Mouse (Mus musculus) stomach, postnatal 0 days (tissue): ENCODE measurements around the gene Aifm3.

Experiments
- CTCF ChIP-seq: IDR thresholded peaks from 2 replicates; pipeline ENCODE4 v1.5.1; 2016; ENCODE audit warnings: antibody characterized with exemption, low read depth, mild to moderate bottlenecking, moderate library complexity
- EP300 ChIP-seq: optimal IDR thresholded peaks from 2 replicates; pipeline ENCODE3; 2016; ENCODE audit warnings: antibody characterized with exemption

DNA sequence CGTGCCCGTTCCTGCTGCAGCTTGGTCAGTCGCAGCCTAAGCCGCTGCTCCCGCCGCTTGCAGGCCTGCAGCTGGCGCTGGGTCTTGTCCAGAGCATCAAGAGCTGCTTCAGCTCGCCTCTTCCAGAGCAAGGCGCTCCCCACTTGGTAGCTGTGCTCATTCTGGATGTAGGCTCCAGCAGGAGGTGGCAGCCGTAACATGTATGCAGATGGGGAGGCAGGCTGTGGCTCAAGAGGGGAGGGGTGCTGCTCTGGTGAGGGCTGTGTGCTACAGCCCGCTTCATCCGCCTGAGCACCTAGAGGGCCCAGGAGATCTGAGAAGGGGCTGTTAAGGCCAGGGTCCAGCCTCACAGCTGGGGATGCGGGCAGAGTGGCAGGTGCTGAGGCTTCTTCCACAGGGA is 38.9 kb downstream of the Aifm3 start:
- TF ChIP-seq CTCF: no peak
- no peak for TF ChIP-seq EP300
